Mouse (Mus musculus) heart, embryonic 11.5 days (tissue): ENCODE measurements around the gene Tnr. TPM values are rescaled to one million over a fixed set of nuclear protein-coding genes. Genes with fewer than 3 reads are reported as not detected.

Source experiments
- ATAC-seq: fragments of 200-750 bp; cut with Nextera tagmentation; replicated peaks from 2 replicates; pipeline ENCODE4 v1.8.0; 2017; ENCODE audit warnings: moderate library complexity; ENCODE audit not compliant: insufficient number of reproducible peaks, low FRiP score, low TSS enrichment
- H3K27ac ChIP-seq: fragments of 300-500 bp; sonication (generic); 2 replicates; pipeline ENCODE4 v1.5.1; 2014; ENCODE audit warnings: mild to moderate bottlenecking, low read depth, low read length
- H3K27me3 ChIP-seq: fragments of 300-500 bp; sonication (generic); 2 replicates; pipeline ENCODE4 v1.6.1; 2014; ENCODE audit warnings: mild to moderate bottlenecking, low read length, mixed read lengths; ENCODE audit not compliant: control insufficient read depth, insufficient read depth
- H3K36me3 ChIP-seq: fragments of 300-500 bp; sonication (generic); 2 replicates; pipeline ENCODE4 v1.6.1; 2014; ENCODE audit warnings: mild to moderate bottlenecking, low read length, moderate library complexity, mixed read lengths; ENCODE audit not compliant: control insufficient read depth, insufficient read depth
- H3K4me1 ChIP-seq: fragments of 300-500 bp; sonication (generic); 2 replicates; pipeline ENCODE4 v1.6.1; 2014; ENCODE audit warnings: low read length; ENCODE audit not compliant: control insufficient read depth, insufficient read depth
- H3K4me2 ChIP-seq: fragments of 300-500 bp; sonication (generic); 2 replicates; pipeline ENCODE4 v1.6.1; 2014; ENCODE audit warnings: mild to moderate bottlenecking, moderate library complexity
- H3K4me3 ChIP-seq: fragments of 300-500 bp; sonication (generic); 2 replicates; pipeline ENCODE4 v1.5.1; 2014; ENCODE audit warnings: low read depth, low read length
- H3K9ac ChIP-seq: fragments of 300-500 bp; sonication (generic); 2 replicates; pipeline ENCODE4 v1.6.1; 2014; ENCODE audit warnings: mild to moderate bottlenecking, low read depth, low read length, moderate library complexity
- H3K9me3 ChIP-seq: fragments of 300-500 bp; sonication (generic); replicated peaks from 2 replicates; pipeline ENCODE4 v1.6.1; 2016; ENCODE audit warnings: low read length; ENCODE audit not compliant: control insufficient read depth
- WGBS: fragments of 180-500 bp; shearing (Covaris S2); extraction: QIAGEN DNeasy Blood & Tissue Kit; methylation state at CpG from one replicate; pipeline ENCODE4 v1.1.7; 2014; ENCODE audit not compliant: insufficient replicate concordance; 5-methylcytosine and 5-hydroxymethylcytosine counted together
- polyA plus RNA-seq: library from polyadenylated mRNA; unstranded; fragments of >200 nt; fragmentation: Nextera tagmentation; extraction: Ambion mirVana; gene quantifications from 2 replicates; pipeline ENCODE4 v1.2.1, GENCODE M21; 2014

The Tnr gene
- polyA plus RNA-seq, 1 experiment from 2014 or later: 0.33 TPM

DNA sequence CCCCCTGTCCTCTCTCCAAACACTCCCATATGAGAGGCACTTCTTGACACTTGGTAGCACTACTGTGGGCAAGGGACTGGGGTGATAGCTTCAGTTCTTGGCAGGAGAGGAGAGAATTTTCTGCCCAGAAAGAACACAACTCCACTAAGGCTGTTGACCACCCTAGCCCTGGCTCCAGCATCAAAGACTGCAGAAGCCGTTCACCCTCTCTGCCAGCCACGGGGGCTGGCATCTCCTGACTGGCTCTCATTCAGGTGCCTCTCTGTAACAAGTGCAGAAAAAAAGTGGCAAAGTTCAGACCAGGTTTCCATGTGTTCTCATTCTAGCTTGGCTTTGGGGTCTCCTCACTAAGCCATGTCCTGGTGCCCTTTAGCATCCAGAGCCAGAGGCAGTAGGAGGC lies 157.7 kb downstream of the Tnr start:
- WGBS: 76% methylated on average over 2 of the region's 2 CpGs
- no peak for ATAC-seq

DNA sequence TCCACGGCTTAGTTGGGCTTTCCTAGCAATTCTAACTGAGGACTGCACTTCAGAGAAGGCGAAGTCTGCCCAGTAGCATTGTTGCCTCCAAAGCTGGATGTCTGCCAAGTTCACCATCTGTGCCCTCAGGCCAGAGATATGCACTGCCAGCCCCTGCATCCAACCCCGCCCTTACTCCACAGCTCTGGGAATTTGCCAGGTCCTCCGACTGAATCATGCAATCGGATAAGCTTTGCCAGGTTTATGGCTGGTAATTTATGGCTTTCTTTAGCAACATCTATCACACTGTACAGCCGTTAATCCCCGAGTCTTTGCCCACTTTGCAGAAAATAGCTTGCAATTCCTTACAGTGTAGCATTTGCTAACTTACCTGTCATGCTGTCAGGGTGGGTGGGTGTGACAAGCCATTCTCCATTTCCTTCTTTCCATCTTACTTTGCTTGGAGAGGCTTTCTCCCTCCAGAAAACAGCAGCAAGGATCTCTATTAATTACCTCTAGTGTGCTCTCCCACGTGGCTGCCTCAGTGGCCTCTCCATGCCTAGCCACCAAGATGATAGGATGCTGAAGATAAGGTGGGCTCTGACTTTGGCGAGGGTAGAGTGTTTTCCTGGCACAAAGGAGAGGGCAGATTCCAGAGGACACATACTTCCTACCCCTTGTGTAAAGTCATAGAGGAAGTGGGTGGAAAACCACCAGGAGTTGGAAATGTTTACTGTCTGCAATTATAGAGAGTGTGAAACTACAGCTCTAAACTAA lies 163.1 kb downstream of the Tnr start:
- 56% methylated on average over 9 of the region's 9 CpGs for WGBS
- Histone ChIP-seq H3K4me3 (no peak overlapping the region), H3K4me2 (no peak overlapping the region), H3K9ac (no peak overlapping the region), H3K36me3 (no peaks in the 10 kb centered on the region), H3K4me1 (no peaks in the 10 kb centered on the region), H3K27ac (no peak overlapping the region), H3K27me3 (no peaks in the 10 kb centered on the region), H3K9me3 (no peaks in the 10 kb centered on the region)
- ATAC-seq: no peak; the same call in 1 of the 2 replicates

More for the DNA sequence above, 157.7 kb downstream of the Tnr start:
- H3K9ac ChIP-seq: no peak overlapping the region
- H3K36me3 ChIP-seq: no peaks in the 10 kb centered on the region
- no peaks in the 10 kb centered on the region for H3K9me3 ChIP-seq
- H3K4me1 ChIP-seq: no peaks in the 10 kb centered on the region
- no peak overlapping the region for H3K27ac ChIP-seq
- H3K27me3 ChIP-seq: no peaks in the 10 kb centered on the region
- no peak overlapping the region for H3K4me2 ChIP-seq
- H3K4me3 ChIP-seq: no peak overlapping the region

DNA sequence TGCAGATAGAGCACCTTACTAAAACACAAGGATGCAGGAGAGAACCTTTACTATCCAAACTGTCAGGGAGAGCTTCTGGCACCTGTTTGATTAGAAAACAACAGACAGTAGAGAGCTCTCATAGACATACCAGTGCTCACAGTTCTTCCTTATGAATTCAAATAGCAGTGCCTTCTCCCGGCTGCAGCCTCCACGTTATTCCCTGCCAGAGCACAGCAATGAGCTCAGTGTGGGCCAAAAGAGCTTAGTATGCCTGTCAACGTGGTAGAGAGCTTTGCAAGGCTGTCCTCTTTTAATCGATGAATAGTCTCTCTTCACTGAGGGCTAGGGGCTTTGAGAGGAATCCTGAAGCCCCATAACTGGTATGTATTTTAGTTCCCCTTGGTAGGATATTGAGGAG lies 173.1 kb downstream of the Tnr start:
- H3K9me3 ChIP-seq: no peaks in the 10 kb centered on the region
- H3K36me3 ChIP-seq: no peaks in the 10 kb centered on the region
- H3K4me1 ChIP-seq: no peaks in the 10 kb centered on the region
- WGBS: 64% methylated on average over 4 of the region's 4 CpGs
- H3K27me3 ChIP-seq: no peaks in the 10 kb centered on the region
- no peak overlapping the region for H3K4me2 ChIP-seq
- no peak overlapping the region for H3K4me3 ChIP-seq
- H3K9ac ChIP-seq: no peak overlapping the region
- ATAC-seq: no peak
- H3K27ac ChIP-seq: no peak overlapping the region

- Histone ChIP-seq H3K27ac (no peak overlapping the region), H3K9ac (no peak overlapping the region), H3K4me2 (no peak overlapping the region), H3K4me1 (no peaks in the 10 kb centered on the region), H3K4me3 (no peak overlapping the region), H3K36me3 (no peaks in the 10 kb centered on the region), H3K27me3 (no peaks in the 10 kb centered on the region), H3K9me3 (no peaks in the 10 kb centered on the region)
- ATAC-seq: no peak
- WGBS: 81% methylated on average over 7 of the region's 9 CpGs
Measured at GRCm38 (mm10) chr1:159702038-159702437, 178.5 kb downstream of the Tnr start.

DNA sequence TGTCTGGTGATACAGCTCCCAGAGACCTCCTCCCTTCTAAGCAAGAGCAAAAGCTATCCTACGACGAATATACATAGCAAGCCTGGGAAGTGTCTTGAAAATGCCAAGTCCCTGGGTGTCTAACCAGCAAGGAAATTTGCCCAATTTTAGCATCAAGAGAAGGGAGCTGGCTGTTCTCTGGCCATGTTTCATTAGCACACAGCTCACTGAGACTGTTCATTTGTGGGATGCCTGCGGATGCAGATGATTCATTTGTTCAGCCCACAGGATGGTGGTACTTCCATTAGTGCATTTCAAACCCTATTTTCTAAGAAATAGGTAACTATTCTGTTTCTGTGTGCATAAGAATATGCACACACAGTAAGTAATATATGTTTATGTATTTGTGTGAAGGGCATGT lies 181.4 kb downstream of the Tnr start:
- H3K4me3 ChIP-seq: no peak overlapping the region
- no peaks in the 10 kb centered on the region for H3K4me1 ChIP-seq
- no peaks in the 10 kb centered on the region for H3K9me3 ChIP-seq
- H3K36me3 ChIP-seq: no peaks in the 10 kb centered on the region
- no peak overlapping the region for H3K9ac ChIP-seq
- no peak overlapping the region for H3K4me2 ChIP-seq
- ATAC-seq: no peak
- H3K27me3 ChIP-seq: no peaks in the 10 kb centered on the region
- no peak overlapping the region for H3K27ac ChIP-seq
- 86% methylated on average over 3 of the region's 3 CpGs for WGBS

- Histone ChIP-seq H3K4me3 (no peak overlapping the region), H3K4me2 (no peak overlapping the region), H3K27ac (no peak overlapping the region), H3K9ac (no peak overlapping the region), H3K4me1 (no peaks in the 10 kb centered on the region), H3K36me3 (no peaks in the 10 kb centered on the region), H3K9me3 (no peaks in the 10 kb centered on the region), H3K27me3 (no peaks in the 10 kb centered on the region)
- no peak for ATAC-seq
- WGBS: 81% methylated on average over 1 of the region's 1 CpGs
Measured at GRCm38 (mm10) chr1:159716301-159716700, 192.7 kb downstream of the Tnr start.

GRCm38 (mm10) chr1:159717016-159717415 lies 193.4 kb downstream of the Tnr start:
- no peak for ATAC-seq
- Histone ChIP-seq H3K9ac (no peak overlapping the region), H3K27me3 (no peaks in the 10 kb centered on the region), H3K4me2 (no peak overlapping the region), H3K4me1 (no peaks in the 10 kb centered on the region), H3K27ac (no peak overlapping the region), H3K4me3 (no peak overlapping the region), H3K36me3 (no peaks in the 10 kb centered on the region), H3K9me3 (no peaks in the 10 kb centered on the region)
- 83% methylated on average over 9 of the region's 9 CpGs for WGBS

DNA sequence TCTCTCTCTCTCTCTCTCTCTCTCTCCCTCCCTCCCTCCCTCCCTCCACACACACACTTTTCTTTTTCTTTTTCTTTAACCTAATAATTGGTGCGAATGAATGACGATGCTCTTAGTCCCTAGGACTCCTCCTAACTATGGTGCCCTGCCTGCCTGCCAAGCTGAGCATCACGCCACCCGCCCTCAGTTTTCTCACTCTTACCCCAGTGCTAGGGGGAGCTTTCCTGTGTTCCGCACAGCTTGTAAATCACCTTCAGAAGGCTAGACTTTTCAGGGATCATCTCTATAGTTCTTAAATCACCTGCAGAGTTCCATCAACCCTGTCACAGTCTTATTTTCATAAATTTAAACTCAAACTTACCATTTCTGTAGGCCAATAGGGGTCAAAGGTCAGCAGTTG lies 200.2 kb downstream of the Tnr start:
- Histone ChIP-seq H3K9ac (no peak overlapping the region), H3K36me3 (no peaks in the 10 kb centered on the region), H3K27me3 (no peaks in the 10 kb centered on the region), H3K4me2 (no peak overlapping the region), H3K4me1 (no peaks in the 10 kb centered on the region), H3K9me3 (no peaks in the 10 kb centered on the region), H3K4me3 (no peak overlapping the region), H3K27ac (no peak overlapping the region)
- 82% methylated on average over 5 of the region's 5 CpGs for WGBS
- no peak for ATAC-seq

- no peak overlapping the region for H3K27ac ChIP-seq
- H3K9me3 ChIP-seq: no peaks in the 10 kb centered on the region
- H3K4me2 ChIP-seq: no peak overlapping the region
- H3K4me3 ChIP-seq: no peak overlapping the region
- no peak for ATAC-seq
- no peaks in the 10 kb centered on the region for H3K36me3 ChIP-seq
- H3K4me1 ChIP-seq: no peaks in the 10 kb centered on the region
- no peak overlapping the region for H3K9ac ChIP-seq
- no peaks in the 10 kb centered on the region for H3K27me3 ChIP-seq
- 81% methylated on average over 6 of the region's 6 CpGs for WGBS
Measured at GRCm38 (mm10) chr1:159729270-159729669, 205.7 kb downstream of the Tnr start.
